20 mouse cellular contexts compared by ENCODE assay signal in genomic region chr13:28878692-28879091, GRCm38 (mm10).
DNase-seq lines count a peak whose midpoint lies in the region; ATAC-seq lines count a peak whose summit lies in the region.
"Had no signal": no experiment of that assay in that cellular context is flagged by ENCODE, and none has a peak within 500 bp of the region (broad histone marks: within the 10 kb centered on the region; RNA-seq: fewer than 3 reads in every experiment).

No protein-coding gene starts in this region.

- H3K9me3 ChIP-seq in kidney, embryonic 15.5 days (replicated peaks), result no peaks in the 10 kb centered on the region
- H3K9me3 ChIP-seq in midbrain, embryonic 13.5 days, result no peaks in the 10 kb centered on the region
- no peaks in the 10 kb centered on the region for H3K9me3 ChIP-seq in midbrain, embryonic 15.5 days
- H3K9me3 ChIP-seq: embryonic facial prominence, embryonic 10.5 days; hindbrain, embryonic 15.5 days had no signal

- 47% methylated on average over 3 of the region's 3 CpGs for WGBS in kidney, embryonic 15.5 days
- WGBS in midbrain, embryonic 13.5 days, result 83% methylated on average over 3 of the region's 3 CpGs
- WGBS in midbrain, embryonic 15.5 days, result 77% methylated on average over 3 of the region's 3 CpGs

- H3K27ac ChIP-seq in kidney, embryonic 15.5 days, result no peak overlapping the region
- no peak overlapping the region for H3K27ac ChIP-seq in midbrain, embryonic 13.5 days
- H3K27ac ChIP-seq in midbrain, embryonic 15.5 days, result no peak overlapping the region
- H3K27ac ChIP-seq: embryonic facial prominence, embryonic 10.5 days; hindbrain, embryonic 15.5 days had no signal

- H3K4me2 ChIP-seq in kidney, embryonic 15.5 days, result no peak overlapping the region
- peak overlapping the region; percentile 26 for H3K4me2 ChIP-seq in midbrain, embryonic 13.5 days (replicated peaks)
- no peak overlapping the region for H3K4me2 ChIP-seq in midbrain, embryonic 15.5 days
- H3K4me2 ChIP-seq: hindbrain, embryonic 15.5 days had no signal

- H3K4me3 ChIP-seq in kidney, embryonic 15.5 days (replicated peaks), result no peak overlapping the region
- H3K4me3 ChIP-seq in midbrain, embryonic 13.5 days (replicated peaks), result no peak overlapping the region
- H3K4me3 ChIP-seq in midbrain, embryonic 15.5 days, result no peak overlapping the region
- H3K4me3 ChIP-seq: embryonic facial prominence, embryonic 10.5 days; hindbrain, embryonic 15.5 days had no signal

- H3K9ac ChIP-seq in kidney, embryonic 15.5 days, result no peak overlapping the region
- H3K9ac ChIP-seq in midbrain, embryonic 13.5 days (replicated peaks), result 0 out of 2 replicates have a peak overlapping the region, but pooled peaks have one; percentile 14
- H3K9ac ChIP-seq in midbrain, embryonic 15.5 days, result no peak overlapping the region
- H3K9ac ChIP-seq: hindbrain, embryonic 15.5 days had no signal

- no peaks in the 10 kb centered on the region for H3K27me3 ChIP-seq in kidney, embryonic 15.5 days
- H3K27me3 ChIP-seq in midbrain, embryonic 13.5 days, result no peaks in the 10 kb centered on the region
- no peaks in the 10 kb centered on the region for H3K27me3 ChIP-seq in midbrain, embryonic 15.5 days (replicated peaks)
- H3K27me3 ChIP-seq: hindbrain, embryonic 15.5 days had no signal

- ATAC-seq in kidney, embryonic 15.5 days (replicated peaks; ENCODE audit: low FRiP score), result peak; percentile 24; the same call in 1 of the 2 replicates
- no peak for ATAC-seq in midbrain, embryonic 13.5 days
- no peak for ATAC-seq in midbrain, embryonic 15.5 days (replicated peaks)
- ATAC-seq in megakaryocyte-erythroid progenitor cell, adult 5-6 weeks (replicated peaks; ENCODE audit: low FRiP score, low TSS enrichment, poor library complexity, severe bottlenecking), result peak; percentile 58

- peaks cover 54% of the 10 kb centered on the region for H3K4me1 ChIP-seq in kidney, embryonic 15.5 days
- H3K4me1 ChIP-seq in midbrain, embryonic 13.5 days (replicated peaks), result peaks cover 74% of the 10 kb centered on the region
- H3K4me1 ChIP-seq in midbrain, embryonic 15.5 days, result peaks cover 44% of the 10 kb centered on the region

- no peak for DNase-seq in kidney, adult 18-20 months
- peak; percentile 60 for DNase-seq in testis, postnatal 14 days (ENCODE audit: low spot score)
- no peak for DNase-seq in testis, postnatal 10 days (ENCODE audit: low spot score)
- DNase-seq in frontal cortex, postnatal 25 days (ENCODE audit: low spot score in 2 of 2), result no peak
- DNase-seq: adrenal gland, adult 2 months; cerebellum, adult 11 months; cerebellum, adult 9-11 months; gastrocnemius, postnatal 36 days; heart, postnatal 4 days; kidney, postnatal 10 days; left cerebral cortex, postnatal 4 days; lung, postnatal 4 days; right cerebral cortex, postnatal 14 days; thymus, postnatal 14 days had no signal

- no peaks in the 10 kb centered on the region for H3K36me3 ChIP-seq in kidney, embryonic 15.5 days
- peaks cover 9% of the 10 kb centered on the region; the same call in 1 of the 2 replicates for H3K36me3 ChIP-seq in midbrain, embryonic 13.5 days
- H3K36me3 ChIP-seq in midbrain, embryonic 15.5 days (replicated peaks), result no peaks in the 10 kb centered on the region
- H3K36me3 ChIP-seq: hindbrain, embryonic 15.5 days had no signal

Comparison
In these comparisons a context has a peak if more than half of its experiments do, and no peak if none do; other contexts are left out.
1. ATAC-seq: peak in kidney, embryonic 15.5 days (single experiment) and megakaryocyte-erythroid progenitor cell, adult 5-6 weeks (single experiment); none in midbrain, embryonic 13.5 days (single experiment) and midbrain, embryonic 15.5 days (single experiment).